Mouse (Mus musculus): ENCODE data around the gene Slc7a6os. TPM values are rescaled to one million over a fixed set of nuclear protein-coding genes. Genes with fewer than 3 reads are reported as not detected.
A peak's percentile ranks its signal among the peaks of the same experiment; 100 is the strongest.
"Not testable (repeated sequence)": the region's sequence is repeated elsewhere in the genome, so short reads cannot be mapped to it uniquely, and the experiment has no call there.

Slc7a6os gene
- 3.3 and 23.6 TPM in 2 replicates for total RNA-seq (2015; ENCODE audit: low replicate concordance)
- total RNA-seq (2017; ENCODE audit: low replicate concordance): 14.6 and 19.7 TPM in 2 replicates

- peak; percentile 98 for ATAC-seq (replicated peaks; ENCODE audit: low FRiP score, poor library complexity, severe bottlenecking)
Observed at GRCm38 (mm10) chr8:106210821-106211345, at the start of gene Slc7a6os, which contains the start of gene Prmt7. TSS of gene Slc7a6os (minus strand) at chr8:106210935. TSS of gene Prmt7 (plus strand) at chr8:106210936.

GRCm38 (mm10) chr8:106259579-106260255, 49.0 kb upstream of the Slc7a6os start:
- ATAC-seq (replicated peaks; ENCODE audit: low FRiP score, poor library complexity, severe bottlenecking): no peak

- no peak for ATAC-seq (replicated peaks; ENCODE audit: low FRiP score, poor library complexity, severe bottlenecking)
Observed at GRCm38 (mm10) chr8:106258169-106258568, 47.4 kb upstream of the Slc7a6os start.

GRCm38 (mm10) chr8:106250186-106250585, 39.5 kb upstream of the Slc7a6os start:
- ATAC-seq (replicated peaks; ENCODE audit: low FRiP score, poor library complexity, severe bottlenecking): no peak

GRCm38 (mm10) chr8:106237106-106237505, 26.4 kb upstream of the Slc7a6os start:
- no peak for ATAC-seq (replicated peaks; ENCODE audit: low FRiP score, poor library complexity, severe bottlenecking)

GRCm38 (mm10) chr8:106234567-106235261, 24.0 kb upstream of the Slc7a6os start:
- no peak for ATAC-seq (replicated peaks; ENCODE audit: low FRiP score, poor library complexity, severe bottlenecking)

- ATAC-seq (replicated peaks; ENCODE audit: low FRiP score, poor library complexity, severe bottlenecking): no peak
Observed at GRCm38 (mm10) chr8:106232751-106233150, 22.0 kb upstream of the Slc7a6os start.

GRCm38 (mm10) chr8:106231536-106231935, 20.8 kb upstream of the Slc7a6os start:
- no peak for ATAC-seq (replicated peaks; ENCODE audit: low FRiP score, poor library complexity, severe bottlenecking)

GRCm38 (mm10) chr8:106226589-106226988, 15.9 kb upstream of the Slc7a6os start:
- peak; percentile 81 for ATAC-seq (replicated peaks; ENCODE audit: low FRiP score, poor library complexity, severe bottlenecking)

GRCm38 (mm10) chr8:106219620-106220019, 8.9 kb upstream of the Slc7a6os start:
- no peak for ATAC-seq (replicated peaks; ENCODE audit: low FRiP score, poor library complexity, severe bottlenecking)

- no peak for ATAC-seq (replicated peaks; ENCODE audit: low FRiP score, poor library complexity, severe bottlenecking)
Observed at GRCm38 (mm10) chr8:106213959-106214358, 3.2 kb upstream of the Slc7a6os start.

- ATAC-seq (replicated peaks; ENCODE audit: low FRiP score, poor library complexity, severe bottlenecking): peak; percentile 24
Observed at GRCm38 (mm10) chr8:106211421-106211820, 686 bp upstream of the Slc7a6os start.

GRCm38 (mm10) chr8:106210035-106210731, 552 bp downstream of the Slc7a6os start:
- ATAC-seq (replicated peaks; ENCODE audit: low FRiP score, poor library complexity, severe bottlenecking): peak; percentile 37

- not testable (repeated sequence) for ATAC-seq (replicated peaks; ENCODE audit: low FRiP score, poor library complexity, severe bottlenecking)
Observed at GRCm38 (mm10) chr8:106199596-106199995, 11.1 kb downstream of the Slc7a6os start.

GRCm38 (mm10) chr8:106198741-106199140, 12.0 kb downstream of the Slc7a6os start:
- 0 out of 2 replicates have a peak, but pooled peaks have one; percentile 29 for ATAC-seq (replicated peaks; ENCODE audit: low FRiP score, poor library complexity, severe bottlenecking)

GRCm38 (mm10) chr8:106194062-106194461, 16.7 kb downstream of the Slc7a6os start:
- no peak for ATAC-seq (replicated peaks; ENCODE audit: low FRiP score, poor library complexity, severe bottlenecking)

GRCm38 (mm10) chr8:106193162-106193561, 17.6 kb downstream of the Slc7a6os start:
- ATAC-seq (replicated peaks; ENCODE audit: low FRiP score, poor library complexity, severe bottlenecking): no peak

- no peak for ATAC-seq (replicated peaks; ENCODE audit: low FRiP score, poor library complexity, severe bottlenecking)
Observed at GRCm38 (mm10) chr8:106191639-106192038, 19.1 kb downstream of the Slc7a6os start.

GRCm38 (mm10) chr8:106189162-106189561, 21.6 kb downstream of the Slc7a6os start:
- ATAC-seq (replicated peaks; ENCODE audit: low FRiP score, poor library complexity, severe bottlenecking): no peak

GRCm38 (mm10) chr8:106186394-106186793, 24.3 kb downstream of the Slc7a6os start:
- ATAC-seq (replicated peaks; ENCODE audit: low FRiP score, poor library complexity, severe bottlenecking): no peak
